Comparison of ENCODE assay signal across 8 mouse cellular contexts in the genomic region with DNA sequence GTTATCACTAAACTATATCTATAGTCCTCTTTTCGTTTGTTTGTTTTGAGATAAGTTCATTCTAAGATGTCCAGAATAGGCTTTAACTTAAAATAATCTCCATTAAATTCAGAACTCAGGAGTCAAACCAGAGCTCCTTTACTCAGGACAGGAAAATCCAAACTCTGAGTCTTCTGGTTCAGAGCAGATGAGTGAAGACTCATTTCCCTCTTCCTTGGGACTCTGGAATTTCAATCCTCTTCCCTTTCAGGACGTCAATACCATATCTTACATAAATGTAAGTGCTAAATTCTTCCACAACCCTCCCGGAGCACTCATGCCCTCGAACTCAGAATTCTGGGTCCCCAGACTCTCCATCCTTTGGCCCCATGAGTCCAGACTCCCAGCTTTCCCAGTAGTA. TPM values are rescaled to one million over a fixed set of nuclear protein-coding genes. Genes with fewer than 3 reads are reported as not detected.
DNase-seq lines count a peak whose midpoint lies in the region; ATAC-seq and TF ChIP-seq lines count a peak whose summit lies in the region.

No protein-coding gene starts in this region.

- no peak for DNase-seq in lung, adult 2 months
- no peak for DNase-seq in lung, adult 18-20 months
- DNase-seq in left cerebral cortex, postnatal 4 days = no peak
- no peak for DNase-seq in left cerebral cortex, adult 8-10 months (ENCODE audit: low spot score in 2 of 2)
- DNase-seq in gastrocnemius, postnatal 36 days = no peak

- H3K4me1 ChIP-seq in lung, adult 2 months (ENCODE audit: control insufficient read depth, insufficient read depth, low read length) = peaks cover 2% of the 10 kb centered on the region; the same call in 1 of the 2 replicates
- peaks cover 22% of the 10 kb centered on the region for H3K4me1 ChIP-seq in embryonic facial prominence, embryonic 12.5 days
- 0 out of 2 replicates have a peak, but pooled peaks cover 5% of the 10 kb centered on the region for H3K4me1 ChIP-seq in intestine, postnatal 0 days (replicated peaks; ENCODE audit: control insufficient read depth, insufficient read depth, low read length)
- H3K4me1 ChIP-seq in neural tube, embryonic 14.5 days (ENCODE audit: control insufficient read depth, insufficient read depth, low read length) = peaks cover 13% of the 10 kb centered on the region; the same call in 1 of the 2 replicates

- no peak for ATAC-seq in embryonic facial prominence, embryonic 12.5 days (ENCODE audit: insufficient number of reproducible peaks, insufficient read depth, low FRiP score, low TSS enrichment)
- ATAC-seq in intestine, postnatal 0 days = no peak
- no peak for ATAC-seq in neural tube, embryonic 14.5 days (ENCODE audit: low read depth)

- H3K4me3 ChIP-seq in lung, adult 2 months (replicated peaks; ENCODE audit: extremely low read depth, low read depth, low read length) = peak overlapping the region; percentile 34
- peak overlapping the region; percentile 92 for H3K4me3 ChIP-seq in embryonic facial prominence, embryonic 12.5 days
- H3K4me3 ChIP-seq in intestine, postnatal 0 days (ENCODE audit: low read depth, low read length) = peak overlapping the region; percentile 94
- H3K4me3 ChIP-seq in neural tube, embryonic 14.5 days (ENCODE audit: low read depth, low read length) = peak overlapping the region; percentile 55

- intact Hi-C loops in left cerebral cortex, postnatal 4 days (cut with DNase I) = no loop called here
- intact Hi-C loops in gastrocnemius, postnatal 36 days (cut with DNase I) = no loop called here

- peaks cover 2% of the 10 kb centered on the region; the same call in 1 of the 2 replicates for H3K27me3 ChIP-seq in embryonic facial prominence, embryonic 12.5 days
- no peaks in the 10 kb centered on the region for H3K27me3 ChIP-seq in intestine, postnatal 0 days (replicated peaks; ENCODE audit: control insufficient read depth, insufficient read depth, low read length)
- no peaks in the 10 kb centered on the region for H3K27me3 ChIP-seq in neural tube, embryonic 14.5 days (ENCODE audit: control insufficient read depth, insufficient read depth, low read length)

- no peak for TF ChIP-seq POLR2A in lung, adult 2 months (IDR thresholded peaks at IDR 0.05; ENCODE audit: borderline replicate concordance, extremely low read depth, low read depth, low read length)

- H3K4me2 ChIP-seq in embryonic facial prominence, embryonic 12.5 days (replicated peaks) = peak overlapping the region; percentile 71
- peak overlapping the region; percentile 85 for H3K4me2 ChIP-seq in intestine, postnatal 0 days (replicated peaks; ENCODE audit: low read depth)
- peak overlapping the region; percentile 89 for H3K4me2 ChIP-seq in neural tube, embryonic 14.5 days (ENCODE audit: low read depth, low read length)

- peak overlapping the region; percentile 93 for H3K27ac ChIP-seq in embryonic facial prominence, embryonic 12.5 days
- H3K27ac ChIP-seq in intestine, postnatal 0 days (ENCODE audit: low read depth, low read length) = peak overlapping the region; percentile 96
- peak overlapping the region; percentile 83 for H3K27ac ChIP-seq in neural tube, embryonic 14.5 days (ENCODE audit: low read depth, low read length)

- 1% methylated on average over 4 of the region's 4 CpGs for WGBS in lung, adult 2 months
- 4% methylated on average over 4 of the region's 4 CpGs for WGBS in embryonic facial prominence, embryonic 12.5 days
- WGBS in intestine, postnatal 0 days = 2% methylated on average over 4 of the region's 4 CpGs
- 4% methylated on average over 4 of the region's 4 CpGs for WGBS in neural tube, embryonic 14.5 days

- peaks cover 19% of the 10 kb centered on the region for H3K36me3 ChIP-seq in embryonic facial prominence, embryonic 12.5 days
- peaks cover 34% of the 10 kb centered on the region for H3K36me3 ChIP-seq in intestine, postnatal 0 days (ENCODE audit: control insufficient read depth, insufficient read depth)
- H3K36me3 ChIP-seq in neural tube, embryonic 14.5 days (ENCODE audit: control insufficient read depth, insufficient read depth, low read length) = peaks cover 11% of the 10 kb centered on the region

- no peak for TF ChIP-seq CTCF in lung, adult 2 months (IDR thresholded peaks at IDR 0.05; ENCODE audit: insufficient read depth, low read length)
- no peak for TF ChIP-seq CTCF in intestine, postnatal 0 days (IDR thresholded peaks at IDR 0.05; ENCODE audit: low read depth)

- H3K9me3 ChIP-seq in embryonic facial prominence, embryonic 12.5 days = no peaks in the 10 kb centered on the region
- no peaks in the 10 kb centered on the region for H3K9me3 ChIP-seq in intestine, postnatal 0 days (ENCODE audit: control insufficient read depth)
- H3K9me3 ChIP-seq in neural tube, embryonic 14.5 days (ENCODE audit: control insufficient read depth, low read length) = no peaks in the 10 kb centered on the region

- H3K9ac ChIP-seq in embryonic facial prominence, embryonic 12.5 days = peak overlapping the region; percentile 20
- H3K9ac ChIP-seq in intestine, postnatal 0 days (ENCODE audit: low read depth, low read length) = peak overlapping the region; percentile 55
- H3K9ac ChIP-seq in neural tube, embryonic 14.5 days (replicated peaks; ENCODE audit: low read depth, low read length) = peak overlapping the region; percentile 18; the same call in 1 of the 2 replicates

RNA-seq across cellular contexts. Expression of a gene that starts 0.6 kb away (rescaled TPM):
- polyA plus RNA-seq in lung, adult 2 months (2012; rRNA removed) = 76.2 and 76.8 TPM in 2 replicates
- 43.8 and 47.7 TPM in 2 replicates for polyA plus RNA-seq in embryonic facial prominence, embryonic 12.5 days (2016; fragmentation: Nextera tagmentation; extraction: Ambion mirVana)
- 21.7 and 22.6 TPM in 2 replicates for polyA plus RNA-seq in intestine, postnatal 0 days (2015; fragmentation: Nextera tagmentation; extraction: Ambion mirVana)
- polyA plus RNA-seq in neural tube, embryonic 14.5 days (2014; fragmentation: Nextera tagmentation; extraction: Ambion mirVana) = 61.6 and 68.6 TPM in 2 replicates
- 100 to 1,000 TPM; 154 TPM for total RNA-seq in left cerebral cortex, postnatal 4 days (2021)
- 100 to 1,000 TPM; 164 to 171 (median 170) TPM for total RNA-seq in left cerebral cortex, adult 8-10 months (2022)
- total RNA-seq in gastrocnemius, postnatal 36 days (2021) = 10 to 100 TPM; 36.9 to 40.2 TPM

RNA-seq across cellular contexts. Expression of a gene that starts 1.0 kb away (rescaled TPM):
- 233 and 237 TPM in 2 replicates for polyA plus RNA-seq in lung, adult 2 months (2012; rRNA removed)
- 23.6 and 26.1 TPM in 2 replicates for polyA plus RNA-seq in embryonic facial prominence, embryonic 12.5 days (2016; fragmentation: Nextera tagmentation; extraction: Ambion mirVana)
- 94.6 and 100 TPM in 2 replicates for polyA plus RNA-seq in intestine, postnatal 0 days (2015; fragmentation: Nextera tagmentation; extraction: Ambion mirVana)
- polyA plus RNA-seq in neural tube, embryonic 14.5 days (2014; fragmentation: Nextera tagmentation; extraction: Ambion mirVana) = 9.0 and 13.7 TPM in 2 replicates
- total RNA-seq in left cerebral cortex, postnatal 4 days (2021) = 1 to 10 TPM; 6.9 to 7.2 TPM
- 10 to 100 TPM; 13.7 to 18.8 (median 14.7) TPM for total RNA-seq in left cerebral cortex, adult 8-10 months (2022)
- total RNA-seq in gastrocnemius, postnatal 36 days (2021) = 10 to 100 TPM; 20.6 to 21.8 TPM

RNA-seq across cellular contexts. Expression of a gene that starts 18.2 kb away (rescaled TPM):
- 37.1 and 38.3 TPM in 2 replicates for polyA plus RNA-seq in lung, adult 2 months (2012; rRNA removed)
- 79.9 and 83.5 TPM in 2 replicates for polyA plus RNA-seq in embryonic facial prominence, embryonic 12.5 days (2016; fragmentation: Nextera tagmentation; extraction: Ambion mirVana)
- polyA plus RNA-seq in intestine, postnatal 0 days (2015; fragmentation: Nextera tagmentation; extraction: Ambion mirVana) = 18.3 and 19.6 TPM in 2 replicates
- 6.4 and 9.5 TPM in 2 replicates for polyA plus RNA-seq in neural tube, embryonic 14.5 days (2014; fragmentation: Nextera tagmentation; extraction: Ambion mirVana)
- 1 to 10 TPM; 4.4 to 4.7 TPM for total RNA-seq in left cerebral cortex, postnatal 4 days (2021)
- 1 to 10 TPM; 2.3 to 5.1 (median 2.8) TPM for total RNA-seq in left cerebral cortex, adult 8-10 months (2022)
- total RNA-seq in gastrocnemius, postnatal 36 days (2021) = 1 to 10 TPM; 8.0 to 8.9 TPM

RNA-seq across cellular contexts. Expression of a gene that starts 19.3 kb away (rescaled TPM):
- 125 and 130 TPM in 2 replicates for polyA plus RNA-seq in lung, adult 2 months (2012; rRNA removed)
- 93.3 and 95.7 TPM in 2 replicates for polyA plus RNA-seq in embryonic facial prominence, embryonic 12.5 days (2016; fragmentation: Nextera tagmentation; extraction: Ambion mirVana)
- 53.2 and 56.4 TPM in 2 replicates for polyA plus RNA-seq in intestine, postnatal 0 days (2015; fragmentation: Nextera tagmentation; extraction: Ambion mirVana)
- 53.8 and 60.2 TPM in 2 replicates for polyA plus RNA-seq in neural tube, embryonic 14.5 days (2014; fragmentation: Nextera tagmentation; extraction: Ambion mirVana)
- 10 to 100 TPM; 34.8 to 37.9 TPM for total RNA-seq in left cerebral cortex, postnatal 4 days (2021)
- 10 to 100 TPM; 23.6 to 42.1 (median 32.8) TPM for total RNA-seq in left cerebral cortex, adult 8-10 months (2022)
- total RNA-seq in gastrocnemius, postnatal 36 days (2021) = 10 to 100 TPM; 18.3 to 20.3 TPM

RNA-seq across cellular contexts. Expression of a gene that starts 30.4 kb away (rescaled TPM):
- polyA plus RNA-seq in lung, adult 2 months (2012; rRNA removed) = 71.0 and 97.7 TPM in 2 replicates
- polyA plus RNA-seq in embryonic facial prominence, embryonic 12.5 days (2016; fragmentation: Nextera tagmentation; extraction: Ambion mirVana) = 660 and 677 TPM in 2 replicates
- 124 and 130 TPM in 2 replicates for polyA plus RNA-seq in intestine, postnatal 0 days (2015; fragmentation: Nextera tagmentation; extraction: Ambion mirVana)
- 189 and 206 TPM in 2 replicates for polyA plus RNA-seq in neural tube, embryonic 14.5 days (2014; fragmentation: Nextera tagmentation; extraction: Ambion mirVana)
- total RNA-seq in left cerebral cortex, postnatal 4 days (2021) = 100 to 1,000 TPM; 485 to 487 TPM
- total RNA-seq in left cerebral cortex, adult 8-10 months (2022) = 100 to 1,000 TPM; 153 to 178 (median 175) TPM
- total RNA-seq in gastrocnemius, postnatal 36 days (2021) = 100 to 1,000 TPM; 105 to 123 TPM

Comparison
In these comparisons a context has a peak if more than half of its experiments do, and no peak if none do; other contexts are left out.
1. H3K4me3 ChIP-seq: peak in every context shown above with its lines; median percentile 94 in intestine, postnatal 0 days; 92 in embryonic facial prominence, embryonic 12.5 days; 55 in neural tube, embryonic 14.5 days; 34 in lung, adult 2 months.